Mouse (Mus musculus) left cerebral cortex, adult 9 months (tissue): ENCODE measurements at regions not wholly inside any gene's neighbourhood (a gene's known extent, or its start where the extent isn't known, plus 50 kb on each side); places are given as distances from the start of the nearest gene placed in this dataset.
A peak's percentile ranks its signal among the peaks of the same experiment; 100 is the strongest.

Experiments
- DNase-seq, 2 experiments: peaks; one replicate each; pipeline ENCODE4 v3.0.0; 2022; ENCODE audit warnings: low spot score in 2 of 2

- no peak for DNase-seq
Observed at GRCm38 (mm10) chr11:27280791-27281190, 687.0 kb upstream of the Vrk2 start.

GRCm38 (mm10) chr11:27264253-27264652 lies 670.5 kb upstream of the Vrk2 start:
- peak; percentile 7 to 65 for DNase-seq

GRCm38 (mm10) chr11:27258521-27258920 lies 664.7 kb upstream of the Vrk2 start:
- no peak for DNase-seq

GRCm38 (mm10) chr11:27235884-27236283 lies 642.1 kb upstream of the Vrk2 start:
- no peak for DNase-seq

GRCm38 (mm10) chr11:27226454-27226853 lies 632.7 kb upstream of the Vrk2 start:
- no peak for DNase-seq

GRCm38 (mm10) chr11:27222436-27222835 lies 628.6 kb upstream of the Vrk2 start:
- DNase-seq = no peak

GRCm38 (mm10) chr11:27221956-27222355 lies 628.2 kb upstream of the Vrk2 start:
- no peak for DNase-seq

GRCm38 (mm10) chr11:27219715-27220699 lies 626.2 kb upstream of the Vrk2 start:
- DNase-seq = no peak

GRCm38 (mm10) chr11:27215752-27216151 lies 622.0 kb upstream of the Vrk2 start:
- no peak for DNase-seq

GRCm38 (mm10) chr11:27203330-27204214 lies 609.8 kb upstream of the Vrk2 start:
- DNase-seq = no peak

- DNase-seq = no peak
Observed at GRCm38 (mm10) chr11:27184035-27184434, 590.2 kb upstream of the Vrk2 start.

- no peak for DNase-seq
Observed at GRCm38 (mm10) chr11:27183422-27183821, 589.6 kb upstream of the Vrk2 start.

- DNase-seq = no peak
Observed at GRCm38 (mm10) chr11:27160411-27160810, 566.6 kb upstream of the Vrk2 start.
